Mouse (Mus musculus): ENCODE results near the gene Zfp273.
"Not testable (repeated sequence)": the region's sequence is repeated elsewhere in the genome, so short reads cannot be mapped to it uniquely, and the experiment has no call there.

Zfp273 gene

DNA sequence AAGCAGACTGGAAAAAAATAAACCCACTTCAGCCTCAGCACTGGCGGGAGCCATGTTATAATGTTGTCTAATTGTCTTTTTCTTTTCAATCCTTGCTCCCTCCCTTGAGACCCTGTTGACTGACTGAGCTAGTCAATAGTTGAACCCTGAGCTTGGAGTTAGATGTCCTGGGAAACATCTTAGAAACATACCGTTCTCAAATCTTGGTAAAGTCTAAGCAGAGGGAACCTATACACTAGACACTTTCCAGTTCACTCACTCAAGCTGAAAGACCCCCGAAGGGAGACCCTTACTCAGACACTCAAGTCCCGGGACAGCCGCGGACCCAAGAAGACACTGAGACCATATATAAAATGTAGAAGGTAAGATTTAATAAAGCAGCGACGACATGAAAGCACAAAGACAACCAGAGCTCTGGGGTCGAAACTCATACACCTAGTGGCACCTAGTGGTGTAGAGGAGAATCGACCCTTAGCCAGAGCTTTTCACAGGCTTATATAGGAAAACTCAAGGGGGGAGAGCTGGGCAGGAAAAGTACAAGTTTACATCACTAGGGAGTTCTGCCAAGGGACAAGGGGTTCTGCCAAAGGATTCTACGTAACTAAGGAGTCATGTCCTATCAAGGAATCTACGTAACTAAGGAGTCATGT lies 62.6 kb downstream of the Zfp273 start:
- DNase-seq = not testable (repeated sequence)
